Mouse (Mus musculus) embryo, embryonic 10.5 days (tissue): ENCODE results near the gene Snapc2.
A peak's percentile ranks its signal among the peaks of the same experiment; 100 is the strongest.

Experiments used
- DNase-seq: peaks from one replicate; pipeline ENCODE4 v3.0.0-alpha.2; 2015; ENCODE audit warnings: low spot score

The Snapc2 gene

GRCm38 (mm10) chr8:4252934-4253841 lies at the start of gene Snapc2:
TSS of gene Snapc2 (plus strand) at chr8:4253080.
- DNase-seq: peak; percentile 98

- DNase-seq: peak; percentile 17
Measured at GRCm38 (mm10) chr8:4205246-4206123, 47.4 kb upstream of the Snapc2 start.

GRCm38 (mm10) chr8:4206182-4207015 lies 46.5 kb upstream of the Snapc2 start:
- peak; percentile 44 for DNase-seq

- no peak for DNase-seq
Measured at GRCm38 (mm10) chr8:4207016-4207350, 45.9 kb upstream of the Snapc2 start.

- DNase-seq: no peak
Measured at GRCm38 (mm10) chr8:4211097-4211496, 41.8 kb upstream of the Snapc2 start.

GRCm38 (mm10) chr8:4212809-4213209 lies 40.1 kb upstream of the Snapc2 start:
- DNase-seq: peak; percentile 42

- peak; percentile 55 for DNase-seq
Measured at GRCm38 (mm10) chr8:4213210-4214005, 39.5 kb upstream of the Snapc2 start.

- peak; percentile 72 for DNase-seq
Measured at GRCm38 (mm10) chr8:4214006-4214980, 38.6 kb upstream of the Snapc2 start.

GRCm38 (mm10) chr8:4216296-4216695 lies 36.6 kb upstream of the Snapc2 start:
- peak; percentile 24 for DNase-seq

- DNase-seq: peak; percentile 81
Measured at GRCm38 (mm10) chr8:4216791-4217621, 35.9 kb upstream of the Snapc2 start, which contains the start of gene Prr36. TSS of gene Prr36 (minus strand) at chr8:4217459.

- DNase-seq: no peak
Measured at GRCm38 (mm10) chr8:4219617-4220016, 33.3 kb upstream of the Snapc2 start.

- DNase-seq: no peak
Measured at GRCm38 (mm10) chr8:4222059-4222458, 30.8 kb upstream of the Snapc2 start.

- no peak for DNase-seq
Measured at GRCm38 (mm10) chr8:4226323-4226722, 26.6 kb upstream of the Snapc2 start.

- no peak for DNase-seq
Measured at GRCm38 (mm10) chr8:4226739-4227347, 26.0 kb upstream of the Snapc2 start, which contains the start of gene Lrrc8e. TSS of gene Lrrc8e (plus strand) at chr8:4226827.

- no peak for DNase-seq
Measured at GRCm38 (mm10) chr8:4227919-4228318, 25.0 kb upstream of the Snapc2 start.

- DNase-seq: no peak
Measured at GRCm38 (mm10) chr8:4229784-4230183, 23.1 kb upstream of the Snapc2 start.

GRCm38 (mm10) chr8:4230612-4231351 lies 22.1 kb upstream of the Snapc2 start:
- DNase-seq: no peak
